Mouse (Mus musculus) CD4-positive helper T cell, adult 2 months (primary cell): ENCODE measurements around the gene Olfr1434.
"Not testable (repeated sequence)": the region's sequence is repeated elsewhere in the genome, so short reads cannot be mapped to it uniquely, and the experiment has no call there.

Experiments used
- DNase-seq: peaks from one replicate; pipeline ENCODE4 v3.0.0-alpha.2; 2012; ENCODE audit warnings: low read depth, missing footprints, low spot score

The Olfr1434 gene

DNA sequence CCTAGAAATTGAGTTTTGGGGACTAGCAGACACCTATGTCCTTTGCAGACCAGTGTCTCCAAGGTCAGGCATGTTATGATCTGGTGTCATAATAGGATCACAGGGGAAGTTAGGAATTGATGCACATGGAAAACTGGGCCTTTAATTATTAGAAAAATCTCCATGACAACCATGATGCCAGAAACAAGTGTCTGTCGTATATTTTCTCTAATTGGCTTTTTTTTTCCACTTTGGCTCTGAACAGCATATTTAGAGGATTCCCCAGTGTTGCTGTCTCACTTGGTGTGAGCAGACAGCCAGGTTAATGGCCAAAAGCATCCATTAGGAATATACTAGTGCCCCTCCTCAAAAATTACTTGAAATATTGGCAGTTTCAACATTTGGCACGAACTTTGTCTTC lies at the start of gene Olfr1434:
Olfr1434 (plus strand) TSS at position 301 of the 400 bp plus-strand sequence.
- no peak for DNase-seq

DNA sequence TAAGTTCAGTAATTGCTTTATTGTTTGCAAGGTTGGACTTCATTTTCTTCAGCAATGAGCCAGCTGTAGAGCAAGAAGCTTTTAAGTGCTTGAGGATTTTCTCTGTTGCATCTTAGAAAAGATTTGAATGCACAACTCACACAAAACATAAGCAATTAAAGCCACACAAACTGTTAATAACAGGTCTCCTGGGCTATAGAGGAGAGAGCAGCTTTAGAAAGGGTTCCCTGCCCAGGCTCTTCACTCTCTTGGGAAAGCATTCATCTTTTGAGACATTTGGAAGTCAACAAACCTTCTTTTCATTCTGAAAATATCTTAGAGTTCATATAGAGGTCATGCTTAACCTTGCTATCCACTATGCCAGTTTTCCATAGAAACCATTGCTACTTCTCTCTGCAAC lies 47.2 kb upstream of the Olfr1434 start, which contains the start of gene Olfr1432:
Olfr1432 (minus strand) TSS at position 101 of the 400 bp plus-strand sequence.
- not testable (repeated sequence) for DNase-seq

DNA sequence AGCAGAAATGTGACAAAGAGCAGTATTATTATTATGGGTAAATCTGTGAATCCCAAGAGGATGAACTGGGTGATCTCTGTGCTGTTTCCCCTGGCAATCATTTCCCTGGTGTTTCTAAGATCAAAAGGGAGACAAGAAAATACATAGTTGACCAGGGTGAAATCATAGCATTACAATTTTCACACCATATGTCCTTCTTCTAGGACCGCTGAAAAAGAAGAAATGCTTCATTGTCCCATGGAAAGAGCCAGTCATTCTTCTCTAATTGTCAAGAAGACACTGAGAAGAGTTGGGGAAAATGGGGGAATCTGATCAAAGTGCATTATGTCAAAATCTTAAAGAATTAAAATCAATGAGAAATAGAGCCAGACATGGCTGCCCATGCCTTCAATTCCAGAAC lies 38.1 kb upstream of the Olfr1434 start, which contains the start of gene Olfr262:
Olfr262 (minus strand) TSS at position 101 of the 400 bp plus-strand sequence.
- DNase-seq, result no peak

DNA sequence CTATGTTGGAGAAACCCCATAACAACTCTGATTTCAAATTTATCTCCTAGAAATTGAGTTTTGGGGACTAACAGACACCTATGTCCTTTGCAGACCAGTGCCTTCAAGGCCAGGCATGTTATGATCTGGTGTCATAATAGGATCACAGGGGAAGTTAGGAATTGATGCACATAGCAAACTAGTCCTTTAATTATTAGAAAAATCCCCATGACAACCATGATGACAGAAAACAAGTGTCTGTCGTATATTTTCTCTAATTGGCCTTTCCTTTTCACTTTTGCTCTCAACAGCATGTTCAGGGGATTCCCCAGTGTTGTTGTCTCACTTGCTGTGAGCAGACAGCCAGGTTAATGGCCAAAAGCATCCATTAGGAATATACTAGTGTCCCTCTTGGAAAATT lies 18.9 kb upstream of the Olfr1434 start, which contains the start of gene Olfr235:
Olfr235 (plus strand) TSS at position 301 of the 400 bp plus-strand sequence.
- no peak for DNase-seq

DNA sequence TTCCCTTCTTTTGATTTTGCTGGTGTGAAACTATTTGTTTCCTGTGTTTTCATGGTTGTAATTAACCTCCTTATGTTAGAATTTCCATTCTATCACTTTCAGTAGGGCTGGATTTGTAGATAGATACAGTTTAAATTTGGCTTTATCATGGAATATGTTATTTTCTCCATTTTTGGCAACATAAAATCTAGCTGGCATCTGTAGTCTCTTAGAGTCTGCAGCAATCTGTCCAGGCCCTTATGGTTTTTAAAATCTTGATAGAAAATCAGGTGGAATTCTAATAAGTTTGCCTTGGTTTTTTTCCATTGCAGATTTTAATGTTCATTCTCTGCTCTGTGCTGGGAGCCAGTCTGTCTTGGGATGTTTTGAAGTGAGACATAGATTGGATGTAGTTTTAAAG lies 13.3 kb downstream of the Olfr1434 start:
- DNase-seq, result no peak

DNA sequence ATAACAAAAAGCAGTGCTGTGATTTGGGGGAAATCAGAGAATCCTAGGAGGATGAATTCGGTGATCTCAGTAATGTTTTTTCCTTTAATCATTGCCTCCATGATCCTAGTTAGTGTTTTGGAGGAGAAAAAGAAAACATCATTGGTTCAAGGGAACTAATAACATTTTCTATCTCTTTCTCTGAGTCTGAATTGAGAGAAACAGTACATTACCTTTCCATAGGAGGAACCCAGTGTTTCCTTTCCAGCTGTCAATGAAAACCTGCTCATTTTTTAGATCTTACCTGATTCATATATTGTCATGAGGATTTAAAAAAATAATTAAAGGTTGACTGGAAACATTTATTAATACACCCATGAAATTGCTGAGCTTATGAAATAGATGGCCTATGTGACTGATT lies 19.4 kb downstream of the Olfr1434 start, which contains the start of gene Olfr1436:
Olfr1436 (minus strand) TSS at position 101 of the 400 bp plus-strand sequence.
- not testable (repeated sequence) for DNase-seq

DNA sequence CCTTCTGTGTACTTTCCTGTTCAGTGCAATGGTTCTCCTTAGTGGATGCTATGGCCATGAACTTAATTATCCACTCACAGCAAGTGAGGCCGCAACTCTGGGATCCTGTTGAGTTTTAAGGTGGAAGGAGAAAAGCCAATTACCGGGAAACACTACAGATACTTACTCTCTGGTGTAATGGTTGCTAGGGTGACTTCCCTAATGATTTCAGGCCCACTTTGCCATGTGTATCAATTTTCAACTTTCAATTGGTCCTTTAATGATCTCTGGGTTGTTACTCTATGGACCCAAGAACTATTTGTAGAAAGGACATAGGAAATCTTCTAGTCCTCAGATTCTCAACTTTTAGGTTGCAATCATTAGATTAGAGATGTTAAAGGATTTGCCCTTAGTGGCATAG lies 45.3 kb downstream of the Olfr1434 start, which contains the start of gene Olfr1437:
Olfr1437 (minus strand) TSS at position 101 of the 400 bp plus-strand sequence.
- DNase-seq, result no peak
